Mouse (Mus musculus): ENCODE data around the gene Ppia.

GRCm38 (mm10) chr11:6418751-6419150 is 3.5 kb downstream of the Ppia start:
- TF ChIP-seq CTCF (IDR thresholded peaks at IDR 0.05; ENCODE audit: low read depth) (no peak), EP300 (IDR thresholded peaks at IDR 0.05; ENCODE audit: low read depth) (no peak)

Measured in heart, postnatal 0 days (tissue).